Mouse (Mus musculus) intestine, embryonic 15.5 days (tissue): ENCODE measurements around the gene Man2b2. TPM values are rescaled to one million over a fixed set of nuclear protein-coding genes. Genes with fewer than 3 reads are reported as not detected.
A peak's percentile ranks its signal among the peaks of the same experiment; 100 is the strongest.

Source experiments
- ATAC-seq: fragments of 200-750 bp; cut with Nextera tagmentation; 2 replicates; pipeline ENCODE4 v1.8.0; 2017; ENCODE audit warnings: moderate TSS enrichment, moderate library complexity
- H3K27ac ChIP-seq: fragments of 300-500 bp; sonication (generic); 2 replicates; pipeline ENCODE4 v1.5.1; 2015; ENCODE audit warnings: mild to moderate bottlenecking, inconsistent platforms
- H3K27me3 ChIP-seq: fragments of 300-500 bp; sonication (generic); replicated peaks from 2 replicates; pipeline ENCODE4 v1.6.1; 2015; ENCODE audit warnings: inconsistent platforms
- H3K36me3 ChIP-seq: fragments of 300-500 bp; sonication (generic); 2 replicates; pipeline ENCODE4 v1.6.1; 2015; ENCODE audit warnings: inconsistent platforms
- H3K4me1 ChIP-seq: fragments of 300-500 bp; sonication (generic); replicated peaks from 2 replicates; pipeline ENCODE4 v1.6.1; 2015; ENCODE audit warnings: inconsistent platforms
- H3K4me2 ChIP-seq: fragments of 300-500 bp; sonication (generic); replicated peaks from 2 replicates; pipeline ENCODE4 v1.6.1; 2015; ENCODE audit warnings: mild to moderate bottlenecking, inconsistent platforms
- H3K4me3 ChIP-seq: fragments of 300-500 bp; sonication (generic); replicated peaks from 2 replicates; pipeline ENCODE4 v1.5.1; 2015; ENCODE audit warnings: inconsistent platforms
- H3K9ac ChIP-seq: fragments of 300-500 bp; sonication (generic); 2 replicates; pipeline ENCODE4 v1.6.1; 2015; ENCODE audit warnings: inconsistent platforms
- H3K9me3 ChIP-seq: fragments of 300-500 bp; sonication (generic); 2 replicates; pipeline ENCODE4 v1.6.1; 2016; ENCODE audit warnings: inconsistent platforms
- WGBS: fragments of 180-500 bp; shearing (Covaris S2); methylation state at CpG from one replicate; pipeline ENCODE4 v1.1.7; 2015; 5-methylcytosine and 5-hydroxymethylcytosine counted together
- polyA plus RNA-seq: library from polyadenylated mRNA; unstranded; fragments of >200 nt; fragmentation: Nextera tagmentation; extraction: Ambion mirVana; gene quantifications from 2 replicates; pipeline ENCODE4 v1.2.1, GENCODE M21; 2015

Gene Man2b2
- polyA plus RNA-seq, 1 experiment from 2014 or later = 26.4 TPM

DNA sequence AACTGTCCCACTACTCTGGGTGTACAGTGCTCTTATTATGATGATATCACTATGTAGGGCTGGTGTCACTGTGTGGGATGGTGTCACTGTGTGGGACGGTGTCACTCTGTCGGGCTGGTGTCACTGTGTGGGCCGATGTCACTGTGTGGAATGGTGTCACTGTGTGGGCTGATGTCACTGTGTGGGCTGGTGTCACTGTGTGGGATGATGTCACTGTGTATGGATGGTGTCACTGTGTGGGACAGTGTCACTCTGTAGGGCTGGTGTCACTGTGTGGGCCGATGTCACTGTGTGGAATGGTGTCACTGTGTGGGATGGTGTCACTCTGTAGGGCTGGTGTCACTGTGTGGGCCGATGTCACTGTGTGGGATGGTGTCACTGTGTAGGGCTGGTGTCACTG, 44.4 kb downstream of the Man2b2 start:
- Histone ChIP-seq H3K36me3 (no peaks in the 10 kb centered on the region), H3K9me3 (no peaks in the 10 kb centered on the region), H3K27ac (no peak overlapping the region), H3K27me3 (no peaks in the 10 kb centered on the region; the same call in 1 of the 2 replicates), H3K9ac (no peak overlapping the region), H3K4me1 (no peaks in the 10 kb centered on the region), H3K4me3 (no peak overlapping the region), H3K4me2 (no peak overlapping the region)
- WGBS = 94% methylated on average over 5 of the region's 5 CpGs
- ATAC-seq = no peak

DNA sequence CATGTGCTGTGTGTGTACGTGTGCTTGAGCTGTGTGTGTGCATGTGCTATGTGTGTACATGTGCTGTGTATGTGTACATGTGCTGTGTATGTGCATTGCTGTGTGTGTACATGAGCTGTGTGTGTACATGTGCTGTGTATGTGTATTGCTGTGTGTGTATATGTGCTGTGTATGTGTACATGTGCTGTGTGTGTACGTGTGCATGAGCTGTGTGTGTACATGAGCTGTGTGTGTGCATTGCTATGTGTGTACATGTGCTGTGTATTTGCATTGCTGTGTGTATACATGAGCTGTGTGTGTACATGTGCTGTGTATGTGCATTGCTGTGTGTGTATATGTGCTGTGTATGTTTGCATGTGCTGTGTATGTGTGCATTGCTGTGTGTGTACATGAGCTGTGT, 50.9 kb downstream of the Man2b2 start:
- Histone ChIP-seq H3K4me1 (no peaks in the 10 kb centered on the region), H3K27me3 (no peaks in the 10 kb centered on the region), H3K9me3 (no peaks in the 10 kb centered on the region), H3K9ac (no peak overlapping the region), H3K4me2 (no peak overlapping the region), H3K4me3 (no peak overlapping the region), H3K36me3 (no peaks in the 10 kb centered on the region), H3K27ac (no peak overlapping the region)
- ATAC-seq = no peak
- WGBS = 86% methylated on average over 2 of the region's 2 CpGs

DNA sequence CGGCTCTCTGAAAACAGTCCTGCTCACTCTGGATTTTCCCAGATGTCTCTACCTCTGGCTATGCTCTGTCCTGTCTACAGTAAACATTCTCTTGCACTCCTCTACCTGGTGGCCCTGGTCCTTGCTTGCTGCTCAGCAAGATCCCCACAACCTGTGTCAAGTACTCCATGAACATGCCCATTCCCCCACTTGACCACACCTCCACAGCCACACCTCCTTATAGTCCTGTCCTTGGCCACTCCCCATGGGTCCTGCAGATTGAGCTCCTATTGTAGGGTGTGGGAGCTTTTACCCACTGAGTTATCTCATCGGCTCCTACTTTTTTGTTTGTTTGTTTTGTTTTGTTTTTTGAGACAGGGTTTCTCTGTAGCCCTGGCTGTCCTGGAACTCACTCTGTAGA, 51.6 kb downstream of the Man2b2 start:
- Histone ChIP-seq H3K4me3 (no peak overlapping the region), H3K4me1 (no peaks in the 10 kb centered on the region), H3K9me3 (no peaks in the 10 kb centered on the region), H3K36me3 (no peaks in the 10 kb centered on the region), H3K27ac (no peak overlapping the region), H3K4me2 (no peak overlapping the region), H3K9ac (no peak overlapping the region), H3K27me3 (no peaks in the 10 kb centered on the region)
- no peak for ATAC-seq
- WGBS = 88% methylated on average over 1 of the region's 2 CpGs

DNA sequence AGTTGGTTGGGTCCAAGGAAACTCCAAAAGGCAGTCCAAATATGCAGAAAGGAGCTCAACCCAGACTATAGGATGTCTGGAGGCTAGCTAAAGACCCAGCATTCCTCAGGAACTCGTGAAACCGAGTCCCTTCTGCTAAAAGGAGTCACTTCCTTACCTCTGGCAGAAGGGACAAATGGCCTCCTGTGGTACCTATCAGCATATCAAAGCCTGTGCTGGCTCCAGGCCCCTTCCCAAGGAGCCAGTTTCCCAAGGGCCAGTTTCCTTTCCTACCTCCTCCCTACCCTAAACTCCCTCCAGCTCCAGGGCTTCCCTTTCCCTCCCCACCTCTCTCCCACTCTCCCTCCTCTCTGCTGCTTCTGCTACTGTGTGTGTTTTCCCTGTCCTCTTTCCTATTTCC, 53.3 kb downstream of the Man2b2 start:
- Histone ChIP-seq H3K9ac (no peak overlapping the region), H3K36me3 (no peaks in the 10 kb centered on the region), H3K27me3 (no peaks in the 10 kb centered on the region), H3K27ac (no peak overlapping the region), H3K9me3 (no peaks in the 10 kb centered on the region), H3K4me1 (no peaks in the 10 kb centered on the region), H3K4me2 (no peak overlapping the region), H3K4me3 (no peak overlapping the region)
- no peak for ATAC-seq
- 17% methylated on average over 2 of the region's 2 CpGs for WGBS

DNA sequence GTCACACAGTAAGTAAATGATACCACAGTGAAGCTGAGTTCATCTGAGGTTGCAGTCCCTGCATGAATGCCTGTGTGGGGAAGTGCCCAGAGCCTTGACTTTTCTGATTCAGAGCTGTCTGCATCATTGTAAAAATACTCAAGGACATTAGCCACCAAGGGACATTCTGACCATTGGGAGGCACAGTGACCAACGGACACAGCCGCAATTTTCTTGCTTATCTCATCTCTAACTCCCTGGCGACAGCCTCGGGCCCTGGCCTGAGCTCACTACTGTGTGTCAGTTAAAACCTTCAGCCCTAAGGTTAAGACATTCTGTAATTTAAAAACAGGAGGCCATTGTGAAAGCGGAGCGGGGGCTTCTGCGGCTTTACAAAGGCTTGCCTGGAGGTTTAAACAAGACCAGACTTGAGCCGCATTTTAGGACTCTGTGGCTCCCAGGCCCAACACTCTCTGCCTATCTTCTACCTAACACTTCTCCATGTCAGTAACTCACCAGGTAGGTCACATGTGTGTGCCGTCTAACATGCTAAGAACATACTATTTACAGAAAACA, 54.4 kb downstream of the Man2b2 start:
- no peaks in the 10 kb centered on the region for H3K36me3 ChIP-seq
- no peaks in the 10 kb centered on the region for H3K27me3 ChIP-seq
- ATAC-seq = no peak
- H3K4me3 ChIP-seq = no peak overlapping the region
- H3K9me3 ChIP-seq = no peaks in the 10 kb centered on the region
- no peaks in the 10 kb centered on the region for H3K4me1 ChIP-seq
- H3K4me2 ChIP-seq = no peak overlapping the region
- no peak overlapping the region for H3K9ac ChIP-seq
- 38% methylated on average over 9 of the region's 9 CpGs for WGBS
- H3K27ac ChIP-seq = no peak overlapping the region

DNA sequence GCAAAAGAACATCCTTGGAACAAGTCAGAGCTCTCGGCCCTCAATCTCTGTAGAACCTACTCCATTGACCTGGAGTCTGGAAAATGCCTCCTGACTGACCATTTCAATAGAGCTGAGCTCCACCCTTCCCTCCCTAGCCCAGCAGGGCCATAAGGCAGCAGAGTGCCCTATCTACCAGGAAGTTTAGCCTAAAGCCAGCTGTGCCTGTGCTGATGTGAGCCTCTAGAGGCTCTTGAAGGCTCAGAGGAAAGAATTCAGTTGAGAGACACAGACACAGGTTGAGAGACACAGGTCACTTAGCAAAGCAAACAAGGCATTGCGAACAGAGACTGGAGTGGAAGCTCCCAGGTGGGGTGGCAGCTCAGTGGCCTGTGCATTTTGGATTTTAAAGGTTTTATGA, 55.1 kb downstream of the Man2b2 start:
- Histone ChIP-seq H3K9ac (no peak overlapping the region), H3K4me2 (no peak overlapping the region), H3K9me3 (no peaks in the 10 kb centered on the region), H3K36me3 (no peaks in the 10 kb centered on the region), H3K4me3 (no peak overlapping the region), H3K27ac (no peak overlapping the region), H3K27me3 (no peaks in the 10 kb centered on the region), H3K4me1 (no peaks in the 10 kb centered on the region)
- 83% methylated on average over 2 of the region's 2 CpGs for WGBS
- ATAC-seq = no peak

DNA sequence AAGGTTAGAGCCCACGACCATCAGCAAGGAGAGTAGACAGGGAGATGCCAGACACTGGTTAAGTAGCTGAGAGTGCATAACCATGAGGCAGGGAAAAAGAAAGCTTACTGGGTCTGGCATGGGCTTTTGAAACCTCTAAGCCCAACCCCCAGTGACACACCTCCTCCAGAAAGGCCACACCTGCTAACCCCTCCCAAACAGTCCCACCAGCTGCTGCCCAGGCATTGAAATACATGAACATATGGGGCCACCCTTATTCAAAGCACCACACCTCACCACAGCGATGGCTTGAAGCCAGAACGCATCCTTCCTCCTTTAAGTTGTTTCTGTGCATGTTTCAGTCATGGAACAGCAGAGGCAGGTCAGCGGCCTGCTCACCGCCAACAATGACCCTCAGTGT, 57.9 kb downstream of the Man2b2 start:
- Histone ChIP-seq H3K4me2 (no peak overlapping the region), H3K9me3 (no peaks in the 10 kb centered on the region), H3K9ac (no peak overlapping the region), H3K36me3 (no peaks in the 10 kb centered on the region), H3K27ac (no peak overlapping the region), H3K27me3 (no peaks in the 10 kb centered on the region), H3K4me3 (no peak overlapping the region), H3K4me1 (no peaks in the 10 kb centered on the region)
- ATAC-seq = no peak
- 79% methylated on average over 5 of the region's 5 CpGs for WGBS

DNA sequence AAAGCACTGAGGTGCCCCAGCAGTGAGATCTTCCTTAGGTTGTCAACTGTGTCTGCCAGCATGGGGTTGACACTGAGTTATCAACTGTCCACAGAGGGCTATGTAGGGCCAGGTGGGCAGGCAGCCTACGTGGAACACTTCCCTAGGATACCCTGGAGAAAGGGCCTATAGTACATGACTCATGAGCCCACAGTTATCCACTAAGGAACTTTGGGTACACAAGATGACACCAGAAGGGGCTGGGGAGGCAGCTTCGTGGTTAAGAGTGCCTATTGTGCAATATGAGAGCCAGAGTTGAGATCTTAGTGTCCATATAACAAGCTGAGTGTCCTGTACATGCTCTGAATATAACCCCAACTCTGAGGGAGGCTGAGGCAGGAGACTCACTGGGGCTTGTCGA, 60.9 kb downstream of the Man2b2 start:
- Histone ChIP-seq H3K27ac (no peak overlapping the region), H3K4me2 (no peak overlapping the region), H3K36me3 (no peaks in the 10 kb centered on the region), H3K27me3 (no peaks in the 10 kb centered on the region), H3K9ac (no peak overlapping the region), H3K4me1 (no peaks in the 10 kb centered on the region), H3K4me3 (no peak overlapping the region), H3K9me3 (no peaks in the 10 kb centered on the region)
- ATAC-seq = no peak
- WGBS = 67% methylated on average over 3 of the region's 3 CpGs

DNA sequence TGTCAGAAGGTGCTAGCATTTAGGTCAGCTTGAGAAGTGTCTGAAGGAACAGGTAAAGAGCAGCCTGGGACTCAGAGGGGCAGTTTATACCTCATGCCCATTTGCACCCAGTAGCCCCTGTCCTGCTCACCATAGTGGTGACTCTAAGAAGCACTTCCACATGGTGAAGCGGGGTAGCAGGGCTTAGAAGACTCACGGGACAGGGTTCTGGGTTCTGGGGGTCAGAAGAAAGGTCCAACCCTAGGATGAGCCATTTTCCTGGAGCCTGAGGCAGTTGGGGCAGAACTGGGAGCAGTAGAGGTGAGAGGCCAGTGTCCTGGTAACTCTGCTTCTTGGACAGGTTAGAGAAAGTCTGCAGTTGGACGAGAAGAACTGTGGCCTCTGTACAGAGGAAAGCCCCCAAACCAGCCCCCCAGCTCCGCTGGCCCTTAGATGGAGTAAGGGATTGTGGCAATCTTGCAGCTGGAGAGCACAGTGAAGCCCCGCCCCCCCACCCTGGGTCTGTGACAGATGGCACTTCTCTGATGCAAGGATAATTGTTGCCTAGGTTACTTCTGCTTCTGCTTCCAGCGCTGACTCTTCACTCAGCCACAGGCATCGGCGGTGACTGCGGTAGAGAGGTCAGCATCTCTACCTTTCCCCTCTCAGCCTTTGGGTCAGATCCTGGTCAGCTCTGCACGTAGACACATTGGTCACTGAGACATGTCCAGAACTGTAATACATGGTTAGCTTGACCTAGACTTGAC, 63.3 kb downstream of the Man2b2 start:
- no peak overlapping the region for H3K4me2 ChIP-seq
- peak; percentile 58 for ATAC-seq
- H3K9ac ChIP-seq = no peak overlapping the region
- H3K4me3 ChIP-seq = no peak overlapping the region
- H3K9me3 ChIP-seq = no peaks in the 10 kb centered on the region
- no peaks in the 10 kb centered on the region for H3K4me1 ChIP-seq
- WGBS = 34% methylated on average over 10 of the region's 10 CpGs
- H3K36me3 ChIP-seq = no peaks in the 10 kb centered on the region
- H3K27ac ChIP-seq = no peak overlapping the region
- H3K27me3 ChIP-seq = no peaks in the 10 kb centered on the region

DNA sequence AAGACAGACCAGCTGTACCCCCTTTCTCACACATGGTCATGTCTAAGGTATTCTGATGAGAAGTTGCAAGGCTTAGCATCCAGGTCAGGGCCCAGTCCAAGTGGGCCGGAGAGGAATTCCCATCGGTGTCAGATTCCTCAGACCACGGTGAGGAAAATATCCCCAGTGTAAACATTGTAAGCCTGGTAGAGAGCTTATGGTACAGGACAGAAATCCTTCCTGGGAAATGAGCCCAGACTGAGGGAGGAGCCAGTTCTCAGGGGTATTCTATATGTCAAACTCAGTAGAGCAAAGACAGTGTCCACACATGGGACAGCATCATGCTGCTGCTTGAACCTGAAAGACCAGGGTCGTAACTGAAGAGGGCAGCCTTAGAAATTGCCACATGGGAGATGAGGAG, 70.6 kb downstream of the Man2b2 start:
- H3K27ac ChIP-seq = no peak overlapping the region
- H3K27me3 ChIP-seq = no peaks in the 10 kb centered on the region
- H3K4me3 ChIP-seq = no peak overlapping the region
- H3K9me3 ChIP-seq = no peaks in the 10 kb centered on the region
- no peaks in the 10 kb centered on the region for H3K36me3 ChIP-seq
- H3K4me2 ChIP-seq = no peak overlapping the region
- H3K4me1 ChIP-seq = no peaks in the 10 kb centered on the region
- H3K9ac ChIP-seq = no peak overlapping the region
- 31% methylated on average over 4 of the region's 4 CpGs for WGBS
- ATAC-seq = no peak

DNA sequence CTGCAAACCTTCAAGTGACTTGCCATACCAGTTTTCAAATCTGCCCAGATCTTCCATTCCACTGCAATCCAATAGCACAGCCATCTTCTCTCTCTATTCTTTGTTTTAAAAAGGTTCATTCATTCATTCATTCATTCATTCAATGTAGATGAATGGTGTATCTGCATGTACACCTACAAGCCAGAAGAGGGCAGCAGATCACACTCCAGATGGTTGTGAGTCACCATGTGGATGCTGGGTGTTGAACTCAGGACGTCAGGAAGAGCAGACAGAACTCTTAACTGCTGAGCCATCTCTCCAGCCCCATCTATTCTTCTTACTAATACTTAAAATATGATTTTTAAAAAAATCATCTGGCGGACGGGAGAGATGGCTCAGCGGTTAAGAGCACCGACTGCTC, 73.4 kb downstream of the Man2b2 start:
- no peak for ATAC-seq
- Histone ChIP-seq H3K4me1 (no peaks in the 10 kb centered on the region), H3K9me3 (no peaks in the 10 kb centered on the region), H3K9ac (no peak overlapping the region), H3K4me3 (no peak overlapping the region), H3K36me3 (no peaks in the 10 kb centered on the region), H3K27ac (no peak overlapping the region), H3K4me2 (no peak overlapping the region), H3K27me3 (no peaks in the 10 kb centered on the region)
- WGBS = 67% methylated on average over 5 of the region's 5 CpGs
